Mouse (Mus musculus): ENCODE results near the gene Prr11. TPM values are rescaled to one million over a fixed set of nuclear protein-coding genes. Genes with fewer than 3 reads are reported as not detected.
"Not testable (repeated sequence)": the region's sequence is repeated elsewhere in the genome, so short reads cannot be mapped to it uniquely, and the experiment has no call there.

Gene Prr11
- total and polyA plus RNA-seq, 3 experiments, result 0.18 to 0.36 (median 0.29) TPM

- Histone ChIP-seq H3K36me3 (ENCODE audit: control insufficient read depth, insufficient read depth, low read length) (no peaks in the 10 kb centered on the region; the same call in none of the 2 replicates), H3K9ac (ENCODE audit: low read depth, low read length) (peak overlapping the region; percentile 64), H3K79me2 (replicated peaks; ENCODE audit: control insufficient read depth, insufficient read depth, low read length) (0 out of 2 replicates have a peak, but pooled peaks cover 2% of the 10 kb centered on the region), H3K27me3 (ENCODE audit: control insufficient read depth, insufficient read depth, low read length) (no peaks in the 10 kb centered on the region), H3K4me1 (ENCODE audit: control insufficient read depth, insufficient read depth, low read length) (no peaks in the 10 kb centered on the region), H3K4me3 (peak overlapping the region; percentile 83), H3K27ac (peak overlapping the region; percentile 77)
- WGBS, result 2% methylated on average over 24 of the region's 24 CpGs
- peak; percentile 72 for TF ChIP-seq CTCF (IDR thresholded peaks at IDR 0.05)
- TF ChIP-seq EP300 (IDR thresholded peaks at IDR 0.05; ENCODE audit: insufficient read depth, low read depth, low read length), result no peak
- DNase-seq, result peak; percentile 68 to 74
- intact Hi-C loops (cut with DNase I), result no loop called here
These were observed 35.1 kb downstream of the Prr11 start for GRCm38 (mm10) chr11:87073343-87073865.

DNA sequence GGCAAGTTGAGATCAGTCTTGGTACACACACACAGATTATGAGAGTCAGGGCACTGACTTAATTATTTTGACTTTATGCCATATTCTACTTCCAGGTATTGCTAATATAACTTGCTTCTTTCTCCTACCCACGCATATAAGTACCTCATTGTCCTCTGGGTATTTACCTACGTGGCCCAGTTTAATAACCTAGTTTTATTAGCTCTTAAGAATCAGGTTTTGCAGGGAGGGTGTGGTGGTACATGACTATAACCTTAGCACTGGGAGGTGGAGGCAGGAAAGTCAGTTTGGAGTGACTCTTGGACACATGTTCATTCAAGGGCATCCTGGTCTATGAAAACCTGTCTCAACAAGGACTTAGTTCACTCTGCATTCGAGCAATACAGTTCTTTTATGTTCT lies 46.4 kb downstream of the Prr11 start:
- Histone ChIP-seq H3K9ac (ENCODE audit: low read depth, low read length) (no peak overlapping the region), H3K79me2 (replicated peaks; ENCODE audit: control insufficient read depth, insufficient read depth, low read length) (no peaks in the 10 kb centered on the region), H3K36me3 (ENCODE audit: control insufficient read depth, insufficient read depth, low read length) (no peaks in the 10 kb centered on the region), H3K27ac (no peak overlapping the region), H3K4me3 (no peak overlapping the region), H3K27me3 (ENCODE audit: control insufficient read depth, insufficient read depth, low read length) (no peaks in the 10 kb centered on the region), H3K4me1 (ENCODE audit: control insufficient read depth, insufficient read depth, low read length) (no peaks in the 10 kb centered on the region)
- 72% methylated on average over 3 of the region's 3 CpGs for WGBS
- intact Hi-C loops (cut with DNase I), result no loop called here
- TF ChIP-seq CTCF (IDR thresholded peaks at IDR 0.05) (no peak), POLR2A (IDR thresholded peaks at IDR 0.05; ENCODE audit: insufficient read depth, low read depth, low read length) (no peak), EP300 (IDR thresholded peaks at IDR 0.05; ENCODE audit: insufficient read depth, low read depth, low read length) (no peak)
- DNase-seq, result no peak

DNA sequence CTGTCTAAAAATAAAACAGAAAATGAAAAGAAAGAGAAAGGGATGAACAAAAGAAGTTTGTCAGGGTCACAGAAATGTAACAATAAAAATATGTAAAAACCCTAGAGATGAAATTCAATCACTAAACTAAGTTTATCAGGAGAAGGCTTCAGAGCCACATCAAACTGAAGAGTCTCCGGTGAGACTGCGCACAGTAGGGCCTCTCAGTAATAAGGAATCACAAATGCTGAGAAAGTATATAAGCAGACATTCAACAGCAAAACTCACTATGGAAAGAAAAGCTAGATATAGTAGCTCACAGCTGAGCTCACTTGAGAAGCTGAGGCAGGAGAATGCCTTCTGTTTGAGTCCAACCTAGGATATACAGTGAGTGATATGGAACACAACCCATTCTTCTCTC lies 48.1 kb downstream of the Prr11 start:
- H3K79me2 ChIP-seq (replicated peaks; ENCODE audit: control insufficient read depth, insufficient read depth, low read length), result no peaks in the 10 kb centered on the region
- H3K27me3 ChIP-seq (ENCODE audit: control insufficient read depth, insufficient read depth, low read length), result no peaks in the 10 kb centered on the region
- intact Hi-C loops (cut with DNase I), result no loop called here
- H3K9ac ChIP-seq (ENCODE audit: low read depth, low read length), result no peak overlapping the region
- no peaks in the 10 kb centered on the region for H3K36me3 ChIP-seq (ENCODE audit: control insufficient read depth, insufficient read depth, low read length)
- TF ChIP-seq CTCF (IDR thresholded peaks at IDR 0.05), result no peak
- no peak for TF ChIP-seq POLR2A (IDR thresholded peaks at IDR 0.05; ENCODE audit: insufficient read depth, low read depth, low read length)
- no peak for TF ChIP-seq EP300 (IDR thresholded peaks at IDR 0.05; ENCODE audit: insufficient read depth, low read depth, low read length)
- WGBS, result 99% methylated on average over 2 of the region's 2 CpGs
- no peak for DNase-seq
- no peaks in the 10 kb centered on the region for H3K4me1 ChIP-seq (ENCODE audit: control insufficient read depth, insufficient read depth, low read length)
- H3K4me3 ChIP-seq, result no peak overlapping the region
- no peak overlapping the region for H3K27ac ChIP-seq

DNA sequence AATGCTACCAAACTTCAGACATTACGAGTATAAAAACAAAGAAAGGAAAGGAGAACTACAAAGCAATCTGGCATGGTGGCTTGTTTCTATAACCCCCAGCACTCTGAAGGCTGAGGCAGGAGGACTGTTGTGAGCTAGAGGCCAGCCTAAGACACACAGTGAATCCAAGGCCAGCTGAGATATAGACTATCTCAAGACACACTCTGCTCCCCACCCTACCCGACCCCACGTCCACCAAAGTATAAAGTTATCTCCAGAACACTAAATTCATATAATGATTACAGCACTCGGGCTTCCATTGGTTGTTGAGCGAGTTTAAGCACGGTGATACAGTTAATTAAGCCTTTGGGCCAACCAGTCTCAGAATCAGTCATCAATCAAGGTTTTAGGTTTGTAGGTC lies 52.2 kb downstream of the Prr11 start:
- H3K9ac ChIP-seq (ENCODE audit: low read depth, low read length), result no peak overlapping the region
- no peaks in the 10 kb centered on the region for H3K36me3 ChIP-seq (ENCODE audit: control insufficient read depth, insufficient read depth, low read length)
- no peaks in the 10 kb centered on the region for H3K27me3 ChIP-seq (ENCODE audit: control insufficient read depth, insufficient read depth, low read length)
- no peak overlapping the region for H3K4me3 ChIP-seq
- H3K79me2 ChIP-seq (replicated peaks; ENCODE audit: control insufficient read depth, insufficient read depth, low read length), result no peaks in the 10 kb centered on the region
- TF ChIP-seq EP300 (IDR thresholded peaks at IDR 0.05; ENCODE audit: insufficient read depth, low read depth, low read length) (no peak), POLR2A (IDR thresholded peaks at IDR 0.05; ENCODE audit: insufficient read depth, low read depth, low read length) (no peak), CTCF (IDR thresholded peaks at IDR 0.05) (no peak)
- WGBS, result 85% methylated on average over 6 of the region's 6 CpGs
- no peaks in the 10 kb centered on the region for H3K4me1 ChIP-seq (ENCODE audit: control insufficient read depth, insufficient read depth, low read length)
- DNase-seq, result no peak
- no peak overlapping the region for H3K27ac ChIP-seq
- intact Hi-C loops (cut with DNase I), result no loop called here

GRCm38 (mm10) chr11:87048900-87049299 lies 59.6 kb downstream of the Prr11 start:
- H3K27ac ChIP-seq; H3K36me3 ChIP-seq (ENCODE audit: control insufficient read depth, insufficient read depth, low read length); H3K27me3 ChIP-seq (ENCODE audit: control insufficient read depth, insufficient read depth, low read length); intact Hi-C loops (cut with DNase I); H3K9ac ChIP-seq (ENCODE audit: low read depth, low read length); H3K79me2 ChIP-seq (replicated peaks; ENCODE audit: control insufficient read depth, insufficient read depth, low read length); H3K4me3 ChIP-seq; DNase-seq; H3K4me1 ChIP-seq (ENCODE audit: control insufficient read depth, insufficient read depth, low read length): not testable (repeated sequence)
- 89% methylated on average over 7 of the region's 7 CpGs for WGBS

GRCm38 (mm10) chr11:87046968-87047367 lies 61.5 kb downstream of the Prr11 start:
- H3K27me3 ChIP-seq (ENCODE audit: control insufficient read depth, insufficient read depth, low read length), result no peaks in the 10 kb centered on the region
- no peak for TF ChIP-seq EP300 (IDR thresholded peaks at IDR 0.05; ENCODE audit: insufficient read depth, low read depth, low read length)
- intact Hi-C loops (cut with DNase I), result no loop called here
- no peak for DNase-seq
- no peaks in the 10 kb centered on the region for H3K36me3 ChIP-seq (ENCODE audit: control insufficient read depth, insufficient read depth, low read length)
- no peaks in the 10 kb centered on the region for H3K4me1 ChIP-seq (ENCODE audit: control insufficient read depth, insufficient read depth, low read length)
- no peak overlapping the region for H3K9ac ChIP-seq (ENCODE audit: low read depth, low read length)
- 72% methylated on average over 5 of the region's 5 CpGs for WGBS
- H3K4me3 ChIP-seq, result no peak overlapping the region
- no peak overlapping the region for H3K27ac ChIP-seq
- H3K79me2 ChIP-seq (replicated peaks; ENCODE audit: control insufficient read depth, insufficient read depth, low read length), result no peaks in the 10 kb centered on the region

All from heart, adult 2 months (tissue).